Mouse (Mus musculus): Measurements from ENCODE around the gene Plppr2. TPM values are rescaled to one million over a fixed set of nuclear protein-coding genes. Genes with fewer than 3 reads are reported as not detected.

The Plppr2 gene
- total and polyA plus RNA-seq, 3 experiments = not detected

DNA sequence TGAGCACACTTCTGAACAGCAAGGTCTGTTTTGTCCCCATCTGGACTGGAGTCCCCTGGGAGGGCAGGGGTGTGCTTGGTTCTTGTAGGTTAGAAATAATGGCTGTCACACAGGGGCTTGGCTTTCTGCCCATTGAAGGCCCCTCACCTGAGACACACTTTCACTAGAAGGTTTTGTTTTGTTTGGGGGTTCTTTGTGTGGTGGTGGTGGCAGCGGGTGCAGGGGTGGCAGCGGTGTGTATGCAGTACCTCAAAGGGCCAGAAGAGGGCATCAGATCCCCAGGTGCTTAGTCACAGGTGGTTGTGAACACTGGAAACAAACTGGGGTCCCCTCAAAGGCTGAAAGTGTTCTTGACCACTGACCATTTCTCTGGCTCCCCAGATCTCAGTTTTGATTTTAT is 41.1 kb downstream of the Plppr2 start:
- no peak overlapping the region for H3K27ac ChIP-seq (ENCODE audit: insufficient read depth, low read depth)
- peak; percentile 24 for DNase-seq (ENCODE audit: extremely low read depth)
- H3K79me2 ChIP-seq (replicated peaks; ENCODE audit: control insufficient read depth, extremely low read depth, insufficient read depth, poor library complexity, severe bottlenecking) = no peaks in the 10 kb centered on the region
- H3K4me3 ChIP-seq (replicated peaks in 1 of 3; ENCODE audit: low read depth in 2 of 3, low read length in 2 of 3, poor library complexity in 1 of 3) = no peak overlapping the region
- in situ Hi-C loops (cut with MboI; ENCODE audit: low pct_ligation_motif_present, low pct_unique_long_range_greater_than_20kb, low sequenced_read_pairs) (loop anchor here (5.0 kb wide), 1 partner anchor 179 kb away; the partner anchor contains the start of gene Pigyl), dilution Hi-C loops (cut with MboI; ENCODE audit: extremely low pct_ligation_motif_present, extremely low pct_unique_long_range_greater_than_20kb, low sequenced_read_pairs) (no loop called here)
- peaks cover 70% of the 10 kb centered on the region for H3K27me3 ChIP-seq (replicated peaks)
- TF ChIP-seq MAFK (IDR thresholded peaks at IDR 0.05; ENCODE audit: insufficient replicate concordance, low read length) (no peak), CTCF (conservative IDR thresholded peaks at IDR 0.05 in 1 of 2, IDR thresholded peaks at IDR 0.05 in 1 of 2; ENCODE audit: low read depth in 2 of 2, low read length in 2 of 2) (peak; percentile 42 to 68), RAD21 (IDR thresholded peaks at IDR 0.05; ENCODE audit: low read depth, low read length) (peak; percentile 55), MAX (IDR thresholded peaks at IDR 0.05; ENCODE audit: low read length) (no peak), USF1 (IDR thresholded peaks at IDR 0.05; ENCODE audit: low read depth, low read length) (no peak), JUN (IDR thresholded peaks at IDR 0.05; ENCODE audit: insufficient read depth, low read depth, low read length) (no peak), SMC3 (IDR thresholded peaks at IDR 0.05; ENCODE audit: low read depth, low read length) (peak; percentile 51), CHD2 (IDR thresholded peaks at IDR 0.05; ENCODE audit: low read length) (no peak)
- no peaks in the 10 kb centered on the region for H3K9me3 ChIP-seq (replicated peaks; ENCODE audit: low read length)
- H3K9ac ChIP-seq (ENCODE audit: insufficient read depth, low read depth) = no peak overlapping the region
- no peaks in the 10 kb centered on the region for H3K36me3 ChIP-seq (replicated peaks in 1 of 2; ENCODE audit: control insufficient read depth in 1 of 2, insufficient read depth in 1 of 2, low read length in 1 of 2)
- no peak overlapping the region for H3K4me2 ChIP-seq (ENCODE audit: insufficient read depth, low read depth, poor library complexity, severe bottlenecking)
- H3K4me1 ChIP-seq (ENCODE audit: control insufficient read depth in 1 of 2, insufficient read depth in 2 of 2) = no peaks in the 10 kb centered on the region

GRCm38 (mm10) chr9:21978398-21979128 is 41.7 kb downstream of the Plppr2 start:
- Histone ChIP-seq H3K27me3 (replicated peaks) (peaks cover 74% of the 10 kb centered on the region), H3K9ac (ENCODE audit: insufficient read depth, low read depth) (no peak overlapping the region), H3K27ac (ENCODE audit: insufficient read depth, low read depth) (no peak overlapping the region), H3K79me2 (replicated peaks; ENCODE audit: control insufficient read depth, extremely low read depth, insufficient read depth, poor library complexity, severe bottlenecking) (no peaks in the 10 kb centered on the region), H3K36me3 (replicated peaks in 1 of 2; ENCODE audit: control insufficient read depth in 1 of 2, insufficient read depth in 1 of 2, low read length in 1 of 2) (no peaks in the 10 kb centered on the region), H3K9me3 (replicated peaks; ENCODE audit: low read length) (no peaks in the 10 kb centered on the region), H3K4me2 (ENCODE audit: insufficient read depth, low read depth, poor library complexity, severe bottlenecking) (no peak overlapping the region), H3K4me1 (ENCODE audit: control insufficient read depth in 1 of 2, insufficient read depth in 2 of 2) (no peaks in the 10 kb centered on the region), H3K4me3 (replicated peaks in 1 of 3; ENCODE audit: low read depth in 2 of 3, low read length in 2 of 3, poor library complexity in 1 of 3) (no peak overlapping the region)
- DNase-seq (ENCODE audit: extremely low read depth) = no peak
- in situ Hi-C loops (cut with MboI; ENCODE audit: low pct_ligation_motif_present, low pct_unique_long_range_greater_than_20kb, low sequenced_read_pairs) = loop anchor here (5.0 kb wide), 1 partner anchor 179 kb away; the partner anchor contains the start of gene Pigyl
- dilution Hi-C loops (cut with MboI; ENCODE audit: extremely low pct_ligation_motif_present, extremely low pct_unique_long_range_greater_than_20kb, low sequenced_read_pairs) = no loop called here
- no peak for TF ChIP-seq ETS1 (conservative IDR thresholded peaks at IDR 0.05; ENCODE audit: low read depth, low read length)
- no peak for TF ChIP-seq MXI1 (IDR thresholded peaks at IDR 0.05; ENCODE audit: low read depth, low read length)
- no peak for TF ChIP-seq ZC3H11A (IDR thresholded peaks at IDR 0.05; ENCODE audit: low read depth, low read length)
- TF ChIP-seq CTCF (conservative IDR thresholded peaks at IDR 0.05 in 1 of 2, IDR thresholded peaks at IDR 0.05 in 1 of 2; ENCODE audit: low read depth in 2 of 2, low read length in 2 of 2) = no peak
- no peak for TF ChIP-seq USF2 (conservative IDR thresholded peaks at IDR 0.05; ENCODE audit: low read depth, low read length)
- TF ChIP-seq UBTF (IDR thresholded peaks at IDR 0.05; ENCODE audit: low read depth, low read length) = no peak
- TF ChIP-seq ZKSCAN1 (IDR thresholded peaks at IDR 0.05; ENCODE audit: borderline replicate concordance, low read depth, low read length) = no peak
- TF ChIP-seq POLR2AphosphoS2 (IDR thresholded peaks at IDR 0.05; ENCODE audit: low read depth, low read length) = no peak
- TF ChIP-seq TBP (conservative IDR thresholded peaks at IDR 0.05; ENCODE audit: low read depth, low read length) = no peak
- TF ChIP-seq E2F4 (IDR thresholded peaks at IDR 0.05; ENCODE audit: insufficient replicate concordance, low read depth, low read length) = no peak
- TF ChIP-seq ZMIZ1 (IDR thresholded peaks at IDR 0.05; ENCODE audit: low read depth, low read length) = no peak
- TF ChIP-seq MAX (IDR thresholded peaks at IDR 0.05; ENCODE audit: low read length) = no peak
- no peak for TF ChIP-seq CHD1 (IDR thresholded peaks at IDR 0.05; ENCODE audit: low read depth, low read length)
- no peak for TF ChIP-seq SIN3A (IDR thresholded peaks at IDR 0.05; ENCODE audit: low read length)
- no peak for TF ChIP-seq USF1 (IDR thresholded peaks at IDR 0.05; ENCODE audit: low read depth, low read length)
- no peak for TF ChIP-seq MEF2A (IDR thresholded peaks at IDR 0.05; ENCODE audit: borderline replicate concordance, low read depth, low read length)
- no peak for TF ChIP-seq MAFK (IDR thresholded peaks at IDR 0.05; ENCODE audit: insufficient replicate concordance, low read length)
- no peak for TF ChIP-seq TCF12 (IDR thresholded peaks at IDR 0.05; ENCODE audit: low read depth, low read length)

Data from CH12.LX (cell line).